Mouse (Mus musculus) hindbrain, embryonic 14.5 days (tissue): Measurements from ENCODE around the gene Baz1a. TPM values are rescaled to one million over a fixed set of nuclear protein-coding genes. Genes with fewer than 3 reads are reported as not detected.

Source experiments
- ATAC-seq: fragments of 200-750 bp; cut with Nextera tagmentation; 2 replicates; pipeline ENCODE4 v1.8.0; 2017; ENCODE audit warnings: moderate number of reproducible peaks, mild to moderate bottlenecking, moderate TSS enrichment, moderate library complexity; ENCODE audit not compliant: low FRiP score
- DNase-seq: peaks from one replicate; pipeline ENCODE4 v3.0.0-alpha.2; 2015; ENCODE audit warnings: low spot score
- H3K27ac ChIP-seq: fragments of 300-500 bp; sonication (generic); 2 replicates; pipeline ENCODE4 v1.5.1; 2014; ENCODE audit warnings: mild to moderate bottlenecking, moderate library complexity
- H3K27me3 ChIP-seq: fragments of 300-500 bp; sonication (generic); 2 replicates; pipeline ENCODE4 v1.6.1; 2014; ENCODE audit warnings: mild to moderate bottlenecking, low read length, mixed read lengths; ENCODE audit not compliant: control insufficient read depth, insufficient read depth
- H3K36me3 ChIP-seq: fragments of 300-500 bp; sonication (generic); replicated peaks from 2 replicates; pipeline ENCODE4 v1.6.1; 2014; ENCODE audit not compliant: control insufficient read depth, insufficient read depth
- H3K4me1 ChIP-seq: fragments of 300-500 bp; sonication (generic); replicated peaks from 2 replicates; pipeline ENCODE4 v1.6.1; 2014; ENCODE audit warnings: antibody characterized with exemption, low read length, mixed read lengths; ENCODE audit not compliant: control insufficient read depth, insufficient read depth
- H3K4me2 ChIP-seq: fragments of 300-500 bp; sonication (generic); replicated peaks from 2 replicates; pipeline ENCODE4 v1.6.1; 2014; ENCODE audit warnings: mild to moderate bottlenecking, moderate library complexity
- H3K4me3 ChIP-seq: fragments of 300-500 bp; sonication (generic); replicated peaks from 2 replicates; pipeline ENCODE4 v1.5.1; 2014; ENCODE audit warnings: mild to moderate bottlenecking, low read length
- H3K9ac ChIP-seq: fragments of 300-500 bp; sonication (generic); 2 replicates; pipeline ENCODE4 v1.6.1; 2014
- H3K9me3 ChIP-seq: fragments of 300-500 bp; sonication (generic); 2 replicates; pipeline ENCODE4 v1.6.1; 2016; ENCODE audit warnings: low read length; ENCODE audit not compliant: control insufficient read depth
- WGBS: fragments of 180-500 bp; shearing (Covaris S2); extraction: QIAGEN DNeasy Blood & Tissue Kit; methylation state at CpG from one replicate; pipeline ENCODE4 v1.1.7; 2014; 5-methylcytosine and 5-hydroxymethylcytosine counted together
- polyA plus RNA-seq: library from polyadenylated mRNA; unstranded; fragments of >200 nt; fragmentation: Nextera tagmentation; extraction: Ambion mirVana; gene quantifications from 2 replicates; pipeline ENCODE4 v1.2.1, GENCODE M21; 2014

The Baz1a gene
- polyA plus RNA-seq, 1 experiment from 2014 or later = 4.5 TPM

DNA sequence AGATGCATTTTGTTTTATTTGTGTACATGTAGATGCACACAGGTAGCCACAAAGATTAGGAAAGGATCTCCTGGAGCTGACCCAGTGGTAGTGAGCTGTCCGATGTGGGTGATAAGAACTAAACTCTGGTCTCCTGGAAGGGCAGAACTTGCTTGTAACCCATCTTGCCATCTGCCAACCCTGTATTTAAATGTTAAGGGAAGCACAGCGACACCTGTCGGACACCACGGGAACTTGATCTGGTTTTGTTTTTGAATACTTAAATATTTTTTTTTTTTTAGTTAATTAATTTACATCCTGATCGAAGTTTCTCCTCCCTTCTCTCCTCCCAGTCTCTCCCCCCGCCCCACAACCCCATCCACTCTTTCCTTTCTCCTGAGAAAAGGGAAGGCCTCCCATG is 134.5 kb downstream of the Baz1a start:
- no peak overlapping the region for H3K4me2 ChIP-seq
- no peaks in the 10 kb centered on the region for H3K4me1 ChIP-seq
- no peak overlapping the region for H3K27ac ChIP-seq
- no peak overlapping the region for H3K9ac ChIP-seq
- DNase-seq (peak; percentile 68), ATAC-seq (no peak)
- no peak overlapping the region for H3K4me3 ChIP-seq
- WGBS = 14% methylated on average over 6 of the region's 6 CpGs
- no peaks in the 10 kb centered on the region for H3K36me3 ChIP-seq
- no peaks in the 10 kb centered on the region for H3K27me3 ChIP-seq
- no peaks in the 10 kb centered on the region for H3K9me3 ChIP-seq

DNA sequence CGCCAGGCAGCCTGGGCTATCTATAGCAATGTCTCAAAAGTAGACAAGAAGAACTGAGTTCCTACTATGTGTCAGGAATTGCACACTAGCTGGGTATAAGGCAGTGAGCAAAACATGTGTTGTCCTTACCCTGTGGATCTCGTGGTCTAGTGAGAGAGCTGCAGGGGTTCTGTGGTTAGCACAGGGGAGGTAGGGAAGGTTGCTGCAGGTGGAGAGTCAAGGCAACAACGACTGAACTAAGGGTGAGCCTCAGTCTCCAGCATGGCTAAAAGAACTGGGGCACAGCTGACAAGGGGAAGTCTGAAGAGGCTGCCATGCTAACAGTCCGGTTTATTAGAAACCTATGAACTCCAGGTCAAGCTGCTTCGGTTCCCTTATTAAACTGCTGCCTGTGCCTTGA is 134.9 kb downstream of the Baz1a start:
- WGBS = 80% methylated on average over 5 of the region's 5 CpGs
- H3K4me3 ChIP-seq = no peak overlapping the region
- no peak overlapping the region for H3K27ac ChIP-seq
- no peaks in the 10 kb centered on the region for H3K36me3 ChIP-seq
- H3K9ac ChIP-seq = no peak overlapping the region
- no peak overlapping the region for H3K4me2 ChIP-seq
- ATAC-seq (no peak), DNase-seq (no peak)
- H3K9me3 ChIP-seq = no peaks in the 10 kb centered on the region
- H3K4me1 ChIP-seq = no peaks in the 10 kb centered on the region
- no peaks in the 10 kb centered on the region for H3K27me3 ChIP-seq

DNA sequence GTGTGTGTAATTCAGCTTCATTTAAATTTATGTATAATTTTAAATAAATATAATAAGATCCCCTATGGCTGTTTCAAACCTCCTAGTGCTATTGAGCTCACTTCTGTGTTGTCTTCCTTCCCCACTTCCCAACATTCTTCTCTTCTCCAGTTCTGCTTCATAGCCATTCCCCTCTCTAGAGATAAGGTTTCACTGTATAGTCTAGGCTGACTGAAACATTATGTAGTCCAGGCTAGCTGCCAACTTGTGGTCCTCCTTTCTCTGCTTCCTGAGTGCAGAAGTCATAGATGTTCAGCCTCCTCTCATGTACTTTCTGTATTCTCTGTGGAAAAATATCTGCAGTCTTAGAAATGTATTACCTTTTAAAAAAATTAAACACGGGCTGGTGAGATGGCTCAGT is 136.3 kb downstream of the Baz1a start:
- H3K36me3 ChIP-seq = no peaks in the 10 kb centered on the region
- no peaks in the 10 kb centered on the region for H3K9me3 ChIP-seq
- H3K27me3 ChIP-seq = no peaks in the 10 kb centered on the region
- no peak for ATAC-seq
- H3K4me2 ChIP-seq = no peak overlapping the region
- H3K9ac ChIP-seq = no peak overlapping the region
- WGBS = 93% methylated on average over 1 of the region's 1 CpGs
- no peak overlapping the region for H3K4me3 ChIP-seq
- H3K27ac ChIP-seq = no peak overlapping the region
- no peaks in the 10 kb centered on the region for H3K4me1 ChIP-seq
- DNase-seq = no peak

DNA sequence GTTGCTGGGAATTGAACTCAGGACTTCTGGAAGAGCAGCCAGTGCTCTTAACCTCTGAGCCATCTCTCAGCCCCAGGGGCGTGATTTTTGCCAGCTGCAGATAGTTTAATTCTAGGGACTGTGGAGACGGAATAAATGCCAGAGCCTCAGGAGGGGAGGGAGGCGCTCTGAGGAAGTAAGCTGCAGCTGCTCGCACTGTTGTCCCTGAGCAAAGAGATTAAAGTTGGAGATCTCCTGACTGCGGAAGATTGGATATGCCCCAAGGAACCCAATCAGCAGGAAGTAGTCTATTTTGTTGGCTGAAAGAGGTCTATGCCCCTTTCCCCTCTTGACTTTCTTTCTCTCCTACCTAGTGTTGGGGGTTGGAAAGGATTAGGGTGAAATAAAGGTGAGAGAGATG is 137.3 kb downstream of the Baz1a start:
- Histone ChIP-seq H3K9me3 (no peaks in the 10 kb centered on the region), H3K9ac (no peak overlapping the region), H3K27ac (no peak overlapping the region), H3K4me1 (no peaks in the 10 kb centered on the region), H3K4me2 (no peak overlapping the region), H3K36me3 (no peaks in the 10 kb centered on the region), H3K27me3 (no peaks in the 10 kb centered on the region), H3K4me3 (no peak overlapping the region)
- WGBS = 39% methylated on average over 5 of the region's 5 CpGs
- no peak for DNase-seq
- ATAC-seq = no peak

DNA sequence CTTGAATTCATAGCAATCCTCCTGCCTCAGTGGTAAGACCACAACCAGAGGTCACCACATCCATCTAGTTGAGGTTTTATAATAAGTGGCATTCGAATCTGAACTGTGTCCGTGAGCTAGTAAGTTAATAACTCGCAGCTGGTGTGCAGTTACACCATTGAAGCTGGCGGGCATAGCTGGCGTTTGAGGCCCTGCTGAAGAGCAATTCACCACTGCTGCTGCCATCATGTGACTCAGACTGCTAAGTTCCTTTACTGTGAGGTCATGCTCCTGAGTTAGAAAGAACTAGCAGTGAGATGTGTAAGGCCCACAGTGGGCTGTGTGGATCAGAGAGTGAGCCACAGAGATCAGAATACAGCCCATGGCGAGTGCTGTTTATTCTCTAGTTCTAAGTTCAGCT is 139.4 kb downstream of the Baz1a start:
- H3K4me1 ChIP-seq = no peaks in the 10 kb centered on the region
- H3K27me3 ChIP-seq = no peaks in the 10 kb centered on the region
- no peak for ATAC-seq
- no peaks in the 10 kb centered on the region for H3K9me3 ChIP-seq
- WGBS = 82% methylated on average over 6 of the region's 6 CpGs
- H3K4me3 ChIP-seq = no peak overlapping the region
- no peak overlapping the region for H3K4me2 ChIP-seq
- DNase-seq = no peak
- no peaks in the 10 kb centered on the region for H3K36me3 ChIP-seq
- no peak overlapping the region for H3K9ac ChIP-seq
- no peak overlapping the region for H3K27ac ChIP-seq

DNA sequence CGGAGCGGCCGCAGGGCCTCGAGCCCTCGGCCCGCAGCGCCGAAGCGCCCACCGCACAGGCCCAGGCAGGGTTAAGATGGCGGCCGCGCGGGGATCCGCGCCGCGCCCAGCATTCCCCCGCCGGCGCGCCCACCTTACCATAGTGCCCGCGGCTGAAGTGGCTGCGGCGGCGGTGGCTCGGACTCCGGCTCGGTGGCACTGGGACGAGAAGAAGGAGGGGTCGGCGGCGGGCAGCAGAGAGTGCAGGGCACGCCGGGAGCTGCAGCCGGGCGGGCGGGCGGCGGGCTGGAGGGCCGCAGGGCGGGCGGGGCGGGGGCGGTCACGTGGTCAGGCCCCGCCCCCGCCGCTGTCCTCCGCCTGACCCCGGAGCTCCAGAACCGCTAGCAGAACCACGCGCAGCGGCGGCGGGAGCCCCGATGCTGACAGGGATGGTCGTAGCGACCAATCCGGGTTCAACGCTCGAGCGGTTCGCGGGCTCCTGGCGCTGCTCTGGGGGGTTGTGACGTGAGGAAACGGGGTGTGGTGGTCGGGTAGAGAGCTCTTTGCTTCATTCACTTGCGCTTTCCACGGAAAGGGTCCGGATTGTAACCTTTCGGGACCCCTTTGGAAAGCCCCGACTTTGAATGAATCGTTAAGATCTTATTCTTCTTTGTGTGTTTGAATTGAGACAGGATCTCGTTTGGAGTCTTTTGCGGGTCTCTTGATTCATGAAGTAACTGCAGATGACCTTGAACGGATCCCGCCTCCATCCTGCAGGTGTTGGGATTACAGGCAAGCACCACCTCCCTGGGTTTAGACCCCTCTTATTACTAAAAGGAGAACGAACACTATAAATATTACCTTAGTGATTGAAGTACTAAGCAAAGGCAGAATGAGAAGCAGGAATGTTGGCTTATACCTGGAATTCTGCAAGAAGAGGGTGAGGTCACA is 151.3 kb downstream of the Baz1a start, which contains the start of gene Cfl2:
TSS of gene Cfl2 (minus strand) at position 272 of the 930 bp plus-strand sequence.
- DNase-seq (peak; percentile 78), ATAC-seq (peak; percentile 95)
- WGBS = under 1% methylated on average over 68 of the region's 82 CpGs
- peak within 1 kb of the TSS; percentile 83 for H3K4me2 ChIP-seq
- H3K27ac ChIP-seq = peak within 1 kb of the TSS; percentile 99
- H3K4me1 ChIP-seq = peaks cover 20% of the 10 kb centered on the region
- no peaks in the 10 kb centered on the region for H3K27me3 ChIP-seq
- peak within 1 kb of the TSS; percentile 90 for H3K4me3 ChIP-seq
- no peaks in the 10 kb centered on the region for H3K9me3 ChIP-seq
- peaks cover 23% of the 10 kb centered on the region for H3K36me3 ChIP-seq
- H3K9ac ChIP-seq = peak within 1 kb of the TSS; percentile 99

DNA sequence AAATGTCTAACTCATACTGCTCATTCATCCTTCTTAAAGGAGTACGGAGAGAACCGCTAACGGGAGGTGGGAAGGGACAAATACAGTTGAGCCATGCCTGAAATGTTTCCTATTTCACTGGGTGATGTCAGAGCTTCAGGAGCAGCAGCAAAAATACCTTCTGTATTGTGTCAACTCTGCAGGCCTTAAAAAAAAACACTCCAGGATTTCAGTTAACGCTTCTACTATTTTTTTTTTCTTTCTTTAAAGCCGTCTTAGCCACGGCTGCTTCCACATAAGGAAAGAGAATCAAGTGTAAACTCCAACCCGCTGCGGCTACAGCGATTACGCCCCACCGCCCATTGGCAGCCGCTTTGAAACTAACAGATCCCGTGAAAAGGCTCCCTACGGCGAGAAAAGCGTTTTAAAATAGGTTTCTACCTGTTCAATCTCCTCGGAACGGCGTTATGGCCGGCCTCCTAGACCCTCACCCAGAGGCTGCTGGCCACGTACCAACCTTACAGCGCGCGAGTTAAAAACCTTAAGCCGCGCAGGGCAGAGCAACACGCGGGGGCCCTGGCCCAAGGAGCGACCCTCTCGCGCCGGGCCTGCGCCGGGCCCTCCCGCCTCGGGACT is 152.1 kb downstream of the Baz1a start:
- H3K4me1 ChIP-seq = peaks cover 20% of the 10 kb centered on the region
- H3K27me3 ChIP-seq = no peaks in the 10 kb centered on the region
- H3K9ac ChIP-seq = peak overlapping the region; percentile 99
- under 1% methylated on average over 36 of the region's 36 CpGs for WGBS
- H3K36me3 ChIP-seq = peaks cover 30% of the 10 kb centered on the region
- no peak for ATAC-seq
- peak overlapping the region; percentile 83 for H3K4me2 ChIP-seq
- peak; percentile 72 for DNase-seq
- no peaks in the 10 kb centered on the region for H3K9me3 ChIP-seq
- peak overlapping the region; percentile 99 for H3K27ac ChIP-seq
- peak overlapping the region; percentile 90 for H3K4me3 ChIP-seq

DNA sequence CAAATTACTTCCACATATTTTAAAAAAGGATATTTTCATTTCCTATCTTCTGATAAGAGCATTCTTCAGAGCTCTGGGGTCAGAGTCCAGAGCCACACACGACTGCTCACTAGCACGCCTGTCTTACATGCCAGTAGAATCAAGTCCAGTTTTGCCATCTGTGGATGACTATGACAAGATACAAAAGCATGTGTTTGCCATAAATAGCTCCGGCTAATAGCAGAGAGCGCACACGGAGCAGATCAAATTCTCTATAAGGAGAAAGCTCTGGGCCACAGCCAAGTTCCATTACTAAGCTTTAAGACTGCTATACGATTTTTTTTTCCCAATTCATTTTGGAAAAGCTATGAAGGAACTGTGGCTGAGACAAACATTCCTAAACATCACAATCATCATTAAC is 154.6 kb downstream of the Baz1a start:
- Histone ChIP-seq H3K9me3 (no peaks in the 10 kb centered on the region), H3K4me1 (peaks cover 20% of the 10 kb centered on the region), H3K36me3 (peaks cover 46% of the 10 kb centered on the region), H3K27me3 (no peaks in the 10 kb centered on the region), H3K4me3 (no peak overlapping the region), H3K27ac (no peak overlapping the region), H3K9ac (no peak overlapping the region), H3K4me2 (peak overlapping the region; percentile 33)
- WGBS = 56% methylated on average over 6 of the region's 6 CpGs
- no peak for DNase-seq
- no peak for ATAC-seq

DNA sequence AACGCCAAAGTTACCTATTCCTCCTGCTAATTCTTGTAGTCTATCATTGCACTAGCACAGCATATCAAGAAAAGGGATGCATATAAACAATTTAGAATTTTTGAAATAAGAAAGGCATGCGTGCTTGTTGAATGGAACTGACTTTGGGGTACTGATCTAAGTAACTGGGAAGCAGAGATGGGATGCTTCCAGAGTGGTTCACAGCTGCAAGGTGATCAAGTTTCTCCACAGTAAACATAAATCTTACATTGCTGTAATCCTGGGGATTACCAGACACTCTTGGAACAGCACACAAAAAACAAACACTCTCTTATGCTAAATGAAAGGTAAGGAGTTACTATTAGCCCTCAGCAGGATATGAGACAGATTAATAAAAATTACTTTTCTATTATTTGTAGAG is 163.6 kb downstream of the Baz1a start:
- ATAC-seq = no peak
- no peak overlapping the region for H3K4me2 ChIP-seq
- H3K4me1 ChIP-seq = no peaks in the 10 kb centered on the region
- whole genome bisulfite sequencing = 89% methylated on average over 2 of the region's 2 CpGs
- H3K9me3 ChIP-seq = no peaks in the 10 kb centered on the region
- H3K9ac ChIP-seq = no peak overlapping the region
- DNase-seq = no peak
- peaks cover 8% of the 10 kb centered on the region; the same call in 1 of the 2 replicates for H3K36me3 ChIP-seq
- H3K27me3 ChIP-seq = no peaks in the 10 kb centered on the region
- no peak overlapping the region for H3K4me3 ChIP-seq
- no peak overlapping the region for H3K27ac ChIP-seq
